Mouse (Mus musculus): ENCODE measurements around the gene Cnpy1. TPM values are rescaled to one million over a fixed set of nuclear protein-coding genes. Genes with fewer than 3 reads are reported as not detected.

Cnpy1 gene
- polyA plus RNA-seq, 1 experiment from 2014 or later: 2.4 TPM

DNA sequence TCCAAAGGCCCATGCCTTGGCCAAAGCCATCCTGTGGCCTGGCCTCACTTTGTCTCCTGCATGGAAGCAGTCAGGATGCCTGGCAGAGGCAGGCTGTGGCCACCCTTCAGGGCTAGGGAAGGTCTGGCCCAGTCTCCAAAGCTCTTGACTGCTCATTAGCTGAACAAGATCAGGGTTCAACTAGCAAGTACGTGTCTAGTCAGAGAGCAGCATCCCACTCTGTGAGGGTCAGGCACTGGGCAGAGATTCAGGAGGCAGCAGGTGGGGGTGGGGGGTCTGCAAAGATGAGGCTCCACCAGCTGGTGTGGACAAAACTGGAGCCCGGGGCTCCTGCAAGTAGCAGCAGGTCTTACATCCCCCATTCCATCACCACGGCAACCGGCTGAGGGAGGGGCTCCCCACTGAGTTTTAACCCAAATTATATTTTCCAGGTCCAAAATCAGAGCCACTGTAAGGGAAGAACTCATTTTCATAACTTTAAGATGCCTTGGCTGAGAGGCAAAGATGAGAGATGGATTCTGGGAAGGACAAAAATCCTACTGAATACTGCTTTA, 5.7 kb upstream of the Cnpy1 start:
- H3K9ac ChIP-seq (ENCODE audit: low read length): no peak overlapping the region
- no peak overlapping the region for H3K4me3 ChIP-seq (ENCODE audit: low read depth, low read length)
- no peaks in the 10 kb centered on the region for H3K36me3 ChIP-seq (ENCODE audit: control insufficient read depth, insufficient read depth, low read length)
- no peaks in the 10 kb centered on the region for H3K27me3 ChIP-seq (ENCODE audit: control insufficient read depth, insufficient read depth, low read length)
- peak; percentile 56 for DNase-seq (ENCODE audit: low spot score)
- WGBS: 47% methylated on average over 4 of the region's 4 CpGs
- ATAC-seq (replicated peaks; ENCODE audit: low FRiP score): no peak
- no peak overlapping the region for H3K27ac ChIP-seq (ENCODE audit: low read depth, low read length)
- H3K9me3 ChIP-seq (ENCODE audit: control insufficient read depth, low read length): no peaks in the 10 kb centered on the region
- H3K4me2 ChIP-seq (ENCODE audit: low read depth, low read length, severe bottlenecking): no peak overlapping the region
- H3K4me1 ChIP-seq (replicated peaks; ENCODE audit: control insufficient read depth, insufficient read depth, low read length): no peaks in the 10 kb centered on the region; the same call in 1 of the 2 replicates

- H3K36me3 ChIP-seq (ENCODE audit: control insufficient read depth, insufficient read depth, low read length): no peaks in the 10 kb centered on the region
- H3K4me2 ChIP-seq (ENCODE audit: low read depth, low read length, severe bottlenecking): no peak overlapping the region
- no peak overlapping the region for H3K4me3 ChIP-seq (ENCODE audit: low read depth, low read length)
- DNase-seq (ENCODE audit: low spot score) (no peak), ATAC-seq (replicated peaks; ENCODE audit: low FRiP score) (no peak)
- WGBS: 92% methylated on average over 2 of the region's 2 CpGs
- no peak overlapping the region for H3K27ac ChIP-seq (ENCODE audit: low read depth, low read length)
- no peaks in the 10 kb centered on the region; the same call in 1 of the 2 replicates for H3K4me1 ChIP-seq (replicated peaks; ENCODE audit: control insufficient read depth, insufficient read depth, low read length)
- no peak overlapping the region for H3K9ac ChIP-seq (ENCODE audit: low read length)
- H3K9me3 ChIP-seq (ENCODE audit: control insufficient read depth, low read length): no peaks in the 10 kb centered on the region
- H3K27me3 ChIP-seq (ENCODE audit: control insufficient read depth, insufficient read depth, low read length): no peaks in the 10 kb centered on the region
Observed at GRCm38 (mm10) chr5:28250479-28250878, 4.9 kb upstream of the Cnpy1 start.

DNA sequence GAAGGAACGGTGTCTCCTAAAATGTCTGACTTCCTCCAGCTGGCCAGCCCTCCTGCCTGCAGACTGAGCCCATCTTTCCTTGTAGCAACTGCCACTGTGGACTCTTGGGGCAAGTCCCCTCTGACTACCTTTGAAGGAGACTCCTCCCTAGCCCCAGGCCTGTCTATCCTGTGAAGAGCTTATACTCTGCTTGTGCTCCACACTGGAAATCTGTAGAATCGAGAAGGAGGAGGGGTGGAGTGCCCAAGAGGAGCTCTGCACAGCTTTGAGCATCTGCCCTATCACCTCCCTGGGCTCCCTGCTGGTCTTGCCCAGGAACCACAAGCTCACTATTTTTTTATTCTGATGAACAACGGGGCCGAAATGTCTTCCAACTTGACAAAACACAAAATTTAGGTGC, 485 bp downstream of the Cnpy1 start:
- Histone ChIP-seq H3K4me2 (ENCODE audit: low read depth, low read length, severe bottlenecking) (no peak overlapping the region), H3K27ac (ENCODE audit: low read depth, low read length) (no peak overlapping the region), H3K4me3 (ENCODE audit: low read depth, low read length) (no peak overlapping the region), H3K4me1 (replicated peaks; ENCODE audit: control insufficient read depth, insufficient read depth, low read length) (no peaks in the 10 kb centered on the region), H3K9ac (ENCODE audit: low read length) (no peak overlapping the region), H3K9me3 (ENCODE audit: control insufficient read depth, low read length) (no peaks in the 10 kb centered on the region), H3K36me3 (ENCODE audit: control insufficient read depth, insufficient read depth, low read length) (no peaks in the 10 kb centered on the region), H3K27me3 (ENCODE audit: control insufficient read depth, insufficient read depth, low read length) (no peaks in the 10 kb centered on the region)
- DNase-seq (ENCODE audit: low spot score) (no peak), ATAC-seq (replicated peaks; ENCODE audit: low FRiP score) (no peak)
- 58% methylated on average over 4 of the region's 4 CpGs for WGBS

DNA sequence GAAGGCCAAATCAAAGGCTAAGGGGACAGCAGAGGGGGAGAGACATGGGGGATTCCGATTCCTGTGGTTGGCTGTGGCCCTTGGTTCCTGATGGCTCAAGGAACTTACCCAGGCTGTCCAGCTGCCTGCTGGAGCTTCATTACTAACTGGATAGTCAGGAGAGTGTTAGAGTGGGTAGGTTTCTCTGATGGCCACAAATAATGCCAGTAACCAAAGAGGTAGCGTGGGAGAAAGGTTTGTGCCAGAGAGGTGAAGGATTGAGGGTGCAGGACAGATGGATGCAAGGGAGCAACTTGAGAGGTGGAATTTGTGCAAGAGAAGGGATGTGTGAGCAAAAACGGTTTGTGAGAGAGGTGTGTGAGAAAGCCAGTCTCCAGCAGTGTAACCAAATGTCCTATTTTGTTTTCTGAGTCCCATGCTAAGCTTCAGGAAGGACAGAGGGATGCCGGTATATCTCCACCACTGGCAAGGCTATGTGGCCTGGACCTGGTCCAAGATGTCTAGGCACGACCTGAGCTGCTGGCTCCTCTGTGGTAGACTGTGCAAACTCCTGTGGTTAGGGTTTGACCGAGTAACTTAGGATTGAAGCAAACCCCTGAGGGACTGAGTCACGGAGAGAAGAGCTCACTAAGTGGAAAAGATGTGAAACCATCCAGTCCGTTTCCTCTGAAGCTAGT, 2.0 kb downstream of the Cnpy1 start:
- Histone ChIP-seq H3K27me3 (ENCODE audit: control insufficient read depth, insufficient read depth, low read length) (no peaks in the 10 kb centered on the region), H3K9me3 (ENCODE audit: control insufficient read depth, low read length) (no peaks in the 10 kb centered on the region), H3K36me3 (ENCODE audit: control insufficient read depth, insufficient read depth, low read length) (no peaks in the 10 kb centered on the region), H3K9ac (ENCODE audit: low read length) (no peak overlapping the region), H3K4me1 (replicated peaks; ENCODE audit: control insufficient read depth, insufficient read depth, low read length) (no peaks in the 10 kb centered on the region), H3K4me3 (ENCODE audit: low read depth, low read length) (no peak overlapping the region), H3K4me2 (ENCODE audit: low read depth, low read length, severe bottlenecking) (no peak overlapping the region), H3K27ac (ENCODE audit: low read depth, low read length) (no peak overlapping the region)
- ATAC-seq (replicated peaks; ENCODE audit: low FRiP score): no peak
- peak; percentile 29 for DNase-seq (ENCODE audit: low spot score)
- WGBS: 79% methylated on average over 8 of the region's 8 CpGs

GRCm38 (mm10) chr5:28241423-28241822, 4.2 kb downstream of the Cnpy1 start:
- Histone ChIP-seq H3K4me3 (ENCODE audit: low read depth, low read length) (no peak overlapping the region), H3K27me3 (ENCODE audit: control insufficient read depth, insufficient read depth, low read length) (no peaks in the 10 kb centered on the region), H3K9ac (ENCODE audit: low read length) (no peak overlapping the region), H3K36me3 (ENCODE audit: control insufficient read depth, insufficient read depth, low read length) (no peaks in the 10 kb centered on the region), H3K9me3 (ENCODE audit: control insufficient read depth, low read length) (no peaks in the 10 kb centered on the region), H3K4me2 (ENCODE audit: low read depth, low read length, severe bottlenecking) (no peak overlapping the region), H3K4me1 (replicated peaks; ENCODE audit: control insufficient read depth, insufficient read depth, low read length) (no peaks in the 10 kb centered on the region), H3K27ac (ENCODE audit: low read depth, low read length) (no peak overlapping the region)
- ATAC-seq (replicated peaks; ENCODE audit: low FRiP score) (no peak), DNase-seq (ENCODE audit: low spot score) (no peak)
- WGBS: 81% methylated on average over 4 of the region's 4 CpGs

DNA sequence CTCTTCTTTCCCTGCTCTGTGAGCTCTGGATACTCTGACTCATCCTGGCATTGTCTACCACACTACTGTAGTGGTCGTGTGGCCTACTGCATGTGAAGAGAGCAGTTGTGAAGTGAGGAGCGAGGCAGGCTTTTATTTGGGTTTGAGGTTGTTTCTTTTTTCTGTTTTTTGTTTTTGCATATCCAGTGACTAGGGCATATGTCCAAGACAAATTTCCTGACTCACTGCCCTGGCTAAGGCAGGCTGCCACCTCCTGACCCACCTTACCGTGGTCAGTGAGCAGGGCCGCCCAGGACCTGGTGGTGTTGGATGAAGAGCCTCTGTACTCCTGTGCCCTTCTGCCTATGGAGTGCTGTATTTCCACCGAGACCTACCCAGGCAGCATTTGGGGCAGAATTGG, 5.8 kb downstream of the Cnpy1 start:
- H3K27ac ChIP-seq (ENCODE audit: low read depth, low read length): no peak overlapping the region
- DNase-seq (ENCODE audit: low spot score) (no peak), ATAC-seq (replicated peaks; ENCODE audit: low FRiP score) (no peak)
- H3K27me3 ChIP-seq (ENCODE audit: control insufficient read depth, insufficient read depth, low read length): no peaks in the 10 kb centered on the region
- 85% methylated on average over 5 of the region's 5 CpGs for WGBS
- H3K9me3 ChIP-seq (ENCODE audit: control insufficient read depth, low read length): no peaks in the 10 kb centered on the region
- no peak overlapping the region for H3K4me2 ChIP-seq (ENCODE audit: low read depth, low read length, severe bottlenecking)
- no peak overlapping the region for H3K4me3 ChIP-seq (ENCODE audit: low read depth, low read length)
- H3K4me1 ChIP-seq (replicated peaks; ENCODE audit: control insufficient read depth, insufficient read depth, low read length): no peaks in the 10 kb centered on the region
- H3K9ac ChIP-seq (ENCODE audit: low read length): no peak overlapping the region
- no peaks in the 10 kb centered on the region for H3K36me3 ChIP-seq (ENCODE audit: control insufficient read depth, insufficient read depth, low read length)

GRCm38 (mm10) chr5:28238876-28239275, 6.7 kb downstream of the Cnpy1 start:
- H3K9ac ChIP-seq (ENCODE audit: low read length): no peak overlapping the region
- H3K4me2 ChIP-seq (ENCODE audit: low read depth, low read length, severe bottlenecking): no peak overlapping the region
- no peaks in the 10 kb centered on the region for H3K36me3 ChIP-seq (ENCODE audit: control insufficient read depth, insufficient read depth, low read length)
- WGBS: 90% methylated on average over 5 of the region's 5 CpGs
- no peak for ATAC-seq (replicated peaks; ENCODE audit: low FRiP score)
- no peak for DNase-seq (ENCODE audit: low spot score)
- H3K9me3 ChIP-seq (ENCODE audit: control insufficient read depth, low read length): no peaks in the 10 kb centered on the region
- H3K4me3 ChIP-seq (ENCODE audit: low read depth, low read length): no peak overlapping the region
- no peaks in the 10 kb centered on the region for H3K27me3 ChIP-seq (ENCODE audit: control insufficient read depth, insufficient read depth, low read length)
- no peaks in the 10 kb centered on the region for H3K4me1 ChIP-seq (replicated peaks; ENCODE audit: control insufficient read depth, insufficient read depth, low read length)
- no peak overlapping the region for H3K27ac ChIP-seq (ENCODE audit: low read depth, low read length)

- Histone ChIP-seq H3K4me2 (ENCODE audit: low read depth, low read length, severe bottlenecking) (no peak overlapping the region), H3K9ac (ENCODE audit: low read length) (no peak overlapping the region), H3K27ac (ENCODE audit: low read depth, low read length) (no peak overlapping the region), H3K4me3 (ENCODE audit: low read depth, low read length) (no peak overlapping the region), H3K36me3 (ENCODE audit: control insufficient read depth, insufficient read depth, low read length) (no peaks in the 10 kb centered on the region), H3K4me1 (replicated peaks; ENCODE audit: control insufficient read depth, insufficient read depth, low read length) (no peaks in the 10 kb centered on the region), H3K9me3 (ENCODE audit: control insufficient read depth, low read length) (no peaks in the 10 kb centered on the region), H3K27me3 (ENCODE audit: control insufficient read depth, insufficient read depth, low read length) (no peaks in the 10 kb centered on the region)
- whole genome bisulfite sequencing: 8% methylated on average over 4 of the region's 4 CpGs
- DNase-seq (ENCODE audit: low spot score) (no peak), ATAC-seq (replicated peaks; ENCODE audit: low FRiP score) (no peak)
Observed at GRCm38 (mm10) chr5:28238152-28238551, 7.5 kb downstream of the Cnpy1 start.

DNA sequence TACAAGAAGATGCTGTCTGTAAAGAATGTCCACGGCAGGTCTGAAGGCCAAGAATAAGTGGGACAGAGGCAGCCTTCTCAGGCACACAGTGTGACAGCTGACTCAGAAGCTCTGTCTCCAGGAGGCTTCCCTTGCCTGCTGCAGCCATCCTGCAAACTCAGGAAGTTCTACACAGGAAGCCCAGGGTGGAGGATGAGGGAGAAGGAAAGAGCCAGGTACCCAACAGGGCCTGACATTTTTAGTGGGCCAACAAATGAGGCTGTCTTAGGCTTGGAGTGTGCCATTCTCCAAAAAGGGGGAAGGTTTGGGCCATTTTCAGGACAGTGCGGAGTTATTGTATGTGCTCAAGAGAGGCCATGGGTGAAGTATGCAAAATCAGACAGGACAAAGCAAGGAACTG, 7.9 kb downstream of the Cnpy1 start:
- H3K9me3 ChIP-seq (ENCODE audit: control insufficient read depth, low read length): no peaks in the 10 kb centered on the region
- DNase-seq (ENCODE audit: low spot score): peak; percentile 41
- no peak overlapping the region for H3K4me3 ChIP-seq (ENCODE audit: low read depth, low read length)
- H3K4me1 ChIP-seq (replicated peaks; ENCODE audit: control insufficient read depth, insufficient read depth, low read length): no peaks in the 10 kb centered on the region
- ATAC-seq (replicated peaks; ENCODE audit: low FRiP score): no peak
- no peaks in the 10 kb centered on the region for H3K27me3 ChIP-seq (ENCODE audit: control insufficient read depth, insufficient read depth, low read length)
- H3K9ac ChIP-seq (ENCODE audit: low read length): no peak overlapping the region
- no peak overlapping the region for H3K27ac ChIP-seq (ENCODE audit: low read depth, low read length)
- 85% methylated on average over 2 of the region's 2 CpGs for WGBS
- H3K36me3 ChIP-seq (ENCODE audit: control insufficient read depth, insufficient read depth, low read length): no peaks in the 10 kb centered on the region
- no peak overlapping the region for H3K4me2 ChIP-seq (ENCODE audit: low read depth, low read length, severe bottlenecking)
